ENCODE assay signal across 9 mouse cellular contexts in the genomic region with DNA sequence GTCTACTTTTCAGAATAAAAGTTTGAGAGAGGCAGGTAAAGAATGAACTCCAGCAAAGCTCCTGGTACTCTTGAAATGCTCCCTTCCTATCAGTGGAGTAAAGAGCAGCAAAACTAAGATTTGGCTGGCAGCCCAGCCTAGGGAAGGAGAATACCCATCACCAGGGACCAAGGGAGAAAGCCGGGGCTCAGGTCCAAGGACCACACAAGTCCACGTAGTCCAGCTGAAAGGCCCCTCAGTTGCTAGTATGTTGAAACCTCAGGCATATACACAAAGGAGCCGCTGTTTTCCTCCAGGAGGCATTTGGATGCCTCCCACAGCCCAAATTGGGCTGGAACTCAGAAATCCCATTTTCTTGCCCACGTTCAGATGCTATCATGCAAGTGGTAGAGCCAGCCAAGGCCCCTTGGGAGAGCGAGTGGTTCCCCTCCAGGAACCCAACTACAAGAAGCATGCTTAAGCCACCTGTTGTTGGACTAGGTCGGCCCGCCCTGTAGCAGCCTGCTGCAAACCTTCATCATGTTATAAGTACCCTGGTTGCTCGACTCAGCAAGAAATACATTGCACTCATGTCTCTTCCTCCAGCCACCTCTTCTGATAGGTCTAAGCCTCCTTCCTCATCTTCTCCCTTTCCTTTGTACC. TPM values are rescaled to one million over a fixed set of nuclear protein-coding genes. Genes with fewer than 3 reads are reported as not detected.
DNase-seq lines count a peak whose midpoint lies in the region; ATAC-seq lines count a peak whose summit lies in the region.
"Had no signal": no experiment of that assay in that cellular context is flagged by ENCODE, and none has a peak within 500 bp of the region (broad histone marks: within the 10 kb centered on the region; RNA-seq: fewer than 3 reads in every experiment).

No protein-coding gene starts in this region.

- peak overlapping the region; percentile 93 for H3K4me2 ChIP-seq in limb, embryonic 15.5 days

- peaks cover 38% of the 10 kb centered on the region for H3K27me3 ChIP-seq in limb, embryonic 15.5 days

- no peak overlapping the region for H3K27ac ChIP-seq in limb, embryonic 15.5 days
- H3K27ac ChIP-seq: liver, embryonic 15.5 days had no signal

- ATAC-seq in limb, embryonic 15.5 days (ENCODE audit: insufficient number of reproducible peaks, low FRiP score, low TSS enrichment, low read depth): no peak
- ATAC-seq in erythroid progenitor cell, adult 5-6 weeks (replicated peaks; ENCODE audit: low FRiP score, poor library complexity, severe bottlenecking): no peak
- no peak for ATAC-seq in CD4-positive, CD25-positive, alpha-beta regulatory T cell, adult 4 months

- no peaks in the 10 kb centered on the region for H3K36me3 ChIP-seq in limb, embryonic 15.5 days
- H3K36me3 ChIP-seq: liver, embryonic 15.5 days had no signal

- no peak overlapping the region for H3K9ac ChIP-seq in limb, embryonic 15.5 days
- H3K9ac ChIP-seq: liver, embryonic 15.5 days had no signal

- DNase-seq in embryo, embryonic 11 days: peak; percentile 3
- no peak for DNase-seq in embryo, embryonic 10.5 days (ENCODE audit: low spot score)
- DNase-seq in testis, postnatal 10 days (ENCODE audit: low spot score): peak; percentile 45
- no peak for DNase-seq in testis, postnatal 14 days (ENCODE audit: low spot score)
- no peak for DNase-seq in lung, postnatal 14 days

- H3K4me3 ChIP-seq in limb, embryonic 15.5 days: peak overlapping the region; percentile 64

- no peaks in the 10 kb centered on the region for H3K9me3 ChIP-seq in limb, embryonic 15.5 days
- H3K9me3 ChIP-seq: liver, embryonic 15.5 days had no signal

- H3K4me1 ChIP-seq in limb, embryonic 15.5 days: peaks cover 19% of the 10 kb centered on the region
- H3K4me1 ChIP-seq: liver, embryonic 15.5 days had no signal

- WGBS in limb, embryonic 15.5 days: 46% methylated on average over 8 of the region's 8 CpGs

RNA-seq across cellular contexts. Expression of a gene that starts 1.4 kb away (rescaled TPM):
- 12.3 and 14.0 TPM in 2 replicates for polyA plus RNA-seq in limb, embryonic 15.5 days (2015; fragmentation: Nextera tagmentation; extraction: Ambion mirVana)
- total RNA-seq in erythroid progenitor cell, adult 5-6 weeks (2015; ENCODE audit: low replicate concordance): not detected in 2 replicates
- total RNA-seq in erythroid progenitor cell, adult 5-6 weeks (2017; ENCODE audit: low replicate concordance): not detected in 2 replicates
- polyA plus RNA-seq in CD4-positive, CD25-positive, alpha-beta regulatory T cell, adult 4 months (2017; shearing (Covaris generic)): not detected

Comparison
In these comparisons a context has a peak if more than half of its experiments do, and no peak if none do; other contexts are left out.
1. DNase-seq: peak in embryo, embryonic 11 days (single experiment) and testis, postnatal 10 days (single experiment); none in embryo, embryonic 10.5 days (single experiment), testis, postnatal 14 days (single experiment) and lung, postnatal 14 days (single experiment).
2. RNA of a gene that starts 1.4 kb away (polyA plus RNA-seq): 12.3 to 14.0 TPM in limb, embryonic 15.5 days; not detected in CD4-positive, CD25-positive, alpha-beta regulatory T cell, adult 4 months; every median in the first group is over 10 times any median in the second.